ENCODE assay signal across 9 mouse cellular contexts in the genomic region with DNA sequence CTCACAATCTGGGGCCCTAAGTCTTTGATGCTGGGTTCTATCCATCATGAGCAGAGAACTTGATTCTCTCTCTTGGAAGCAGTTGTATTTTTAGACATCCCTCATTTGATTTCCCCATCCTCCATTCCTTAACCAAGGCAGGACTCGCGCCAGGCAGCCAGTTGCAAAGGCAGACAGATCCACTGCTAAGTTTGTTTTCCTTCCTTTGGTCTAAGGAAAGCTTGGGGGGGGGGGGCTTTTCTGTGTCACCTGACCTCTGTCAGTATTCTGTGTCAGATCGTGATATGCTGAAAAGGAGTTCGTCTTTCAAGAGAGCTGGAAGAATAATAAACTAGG. TPM values are rescaled to one million over a fixed set of nuclear protein-coding genes. Genes with fewer than 3 reads are reported as not detected.
DNase-seq lines count a peak whose midpoint lies in the region; ATAC-seq lines count a peak whose summit lies in the region.
"Had no signal": no experiment of that assay in that cellular context is flagged by ENCODE, and none has a peak within 500 bp of the region (broad histone marks: within the 10 kb centered on the region; RNA-seq: fewer than 3 reads in every experiment).

No protein-coding gene starts in this region.

- no peaks in the 10 kb centered on the region for H3K9me3 ChIP-seq in kidney, embryonic 16.5 days (ENCODE audit: low read length)
- no peaks in the 10 kb centered on the region for H3K9me3 ChIP-seq in forebrain, embryonic 15.5 days
- H3K9me3 ChIP-seq in midbrain, embryonic 14.5 days (ENCODE audit: control insufficient read depth, low read length) = no peaks in the 10 kb centered on the region

- no peaks in the 10 kb centered on the region for H3K36me3 ChIP-seq in kidney, embryonic 16.5 days (ENCODE audit: insufficient read depth, low read length)
- no peaks in the 10 kb centered on the region for H3K36me3 ChIP-seq in forebrain, embryonic 15.5 days
- no peaks in the 10 kb centered on the region for H3K36me3 ChIP-seq in midbrain, embryonic 14.5 days (ENCODE audit: control insufficient read depth, insufficient read depth, low read length)

- 7% methylated on average over 4 of the region's 4 CpGs for WGBS in kidney, embryonic 16.5 days
- 2% methylated on average over 4 of the region's 4 CpGs for WGBS in forebrain, embryonic 15.5 days
- 3% methylated on average over 4 of the region's 4 CpGs for WGBS in midbrain, embryonic 14.5 days

- no peak for DNase-seq in kidney, adult 11 months
- DNase-seq in midbrain, embryonic 14.5 days = peak; percentile 60
- DNase-seq in frontal cortex, postnatal 36 days (ENCODE audit: low spot score in 2 of 2) = no peak
- DNase-seq in spleen, adult 18-20 months = no peak
- no peak for DNase-seq in testis, postnatal 10 days (ENCODE audit: low spot score)

- peak overlapping the region; percentile 53; the same call in 1 of the 2 replicates for H3K9ac ChIP-seq in kidney, embryonic 16.5 days (replicated peaks; ENCODE audit: low read length)
- H3K9ac ChIP-seq in forebrain, embryonic 15.5 days (replicated peaks) = peak overlapping the region; percentile 67
- peak overlapping the region; percentile 70 for H3K9ac ChIP-seq in midbrain, embryonic 14.5 days (replicated peaks; ENCODE audit: low read length)

- H3K4me2 ChIP-seq in kidney, embryonic 16.5 days (replicated peaks; ENCODE audit: low read depth, low read length) = peak overlapping the region; percentile 91
- peak overlapping the region; percentile 74 for H3K4me2 ChIP-seq in forebrain, embryonic 15.5 days (replicated peaks)
- H3K4me2 ChIP-seq in midbrain, embryonic 14.5 days (ENCODE audit: low read length) = peak overlapping the region; percentile 67

- H3K4me3 ChIP-seq in kidney, embryonic 16.5 days (ENCODE audit: low read length) = peak overlapping the region; percentile 59
- peak overlapping the region; percentile 38; the same call in 1 of the 2 replicates for H3K4me3 ChIP-seq in brown adipose tissue, adult 24 weeks (ENCODE audit: insufficient read depth, low read depth, low read length)
- H3K4me3 ChIP-seq in forebrain, embryonic 15.5 days = peak overlapping the region; percentile 64
- peak overlapping the region; percentile 68 for H3K4me3 ChIP-seq in midbrain, embryonic 14.5 days (replicated peaks; ENCODE audit: low read depth, low read length)

- peaks cover 71% of the 10 kb centered on the region for H3K27me3 ChIP-seq in kidney, embryonic 16.5 days (ENCODE audit: insufficient read depth, low read length)
- peaks cover 18% of the 10 kb centered on the region for H3K27me3 ChIP-seq in forebrain, embryonic 15.5 days
- peaks cover 20% of the 10 kb centered on the region for H3K27me3 ChIP-seq in midbrain, embryonic 14.5 days (ENCODE audit: control insufficient read depth, insufficient read depth, low read length)

- no peak for ATAC-seq in kidney, embryonic 16.5 days (ENCODE audit: low FRiP score, low TSS enrichment)
- no peak for ATAC-seq in forebrain, embryonic 15.5 days (replicated peaks)
- no peak for ATAC-seq in midbrain, embryonic 14.5 days (ENCODE audit: low FRiP score, low TSS enrichment)

- no peak overlapping the region for H3K27ac ChIP-seq in kidney, embryonic 16.5 days (ENCODE audit: low read length)
- H3K27ac ChIP-seq in brown adipose tissue, adult 24 weeks (replicated peaks; ENCODE audit: low read depth, low read length) = no peak overlapping the region
- peak overlapping the region; percentile 49 for H3K27ac ChIP-seq in forebrain, embryonic 15.5 days (replicated peaks)
- H3K27ac ChIP-seq in midbrain, embryonic 14.5 days (replicated peaks; ENCODE audit: low read depth, low read length) = peak overlapping the region; percentile 49; the same call in 1 of the 2 replicates
- H3K27ac ChIP-seq: macrophage had no signal

- peaks cover 30% of the 10 kb centered on the region for H3K4me1 ChIP-seq in kidney, embryonic 16.5 days (ENCODE audit: insufficient read depth, low read length)
- H3K4me1 ChIP-seq in brown adipose tissue, adult 24 weeks (ENCODE audit: control insufficient read depth, insufficient read depth, insufficient read length, low read length) = no peaks in the 10 kb centered on the region
- H3K4me1 ChIP-seq in forebrain, embryonic 15.5 days = peaks cover 26% of the 10 kb centered on the region
- peaks cover 25% of the 10 kb centered on the region for H3K4me1 ChIP-seq in midbrain, embryonic 14.5 days (ENCODE audit: control insufficient read depth, insufficient read depth, low read length)

RNA-seq across cellular contexts. Expression of gene Tmem200c, which starts 11.4 kb away (rescaled TPM):
- polyA plus RNA-seq in kidney, embryonic 16.5 days (2015; fragmentation: Nextera tagmentation; extraction: Ambion mirVana) = 0.41 and 0.52 TPM in 2 replicates
- not detected in 2 replicates for polyA plus RNA-seq in brown adipose tissue, adult 24 weeks (2012; ENCODE audit: insufficient read depth, insufficient read length, missing spikeins)
- polyA plus RNA-seq in forebrain, embryonic 15.5 days (2015; fragmentation: Nextera tagmentation; extraction: Ambion mirVana) = 2.3 and 2.8 TPM in 2 replicates
- polyA plus RNA-seq in midbrain, embryonic 14.5 days (2014; fragmentation: Nextera tagmentation; extraction: Ambion mirVana) = 4.0 and 4.2 TPM in 2 replicates
- polyA plus RNA-seq: macrophage had no signal

Comparison
In these comparisons a context has a peak if more than half of its experiments do, and no peak if none do; other contexts are left out.
1. H3K27ac ChIP-seq: peak in forebrain, embryonic 15.5 days (single experiment) and midbrain, embryonic 14.5 days (single experiment); none in kidney, embryonic 16.5 days (single experiment) and brown adipose tissue, adult 24 weeks (single experiment).
2. Peak in every context shown above with its lines, with median percentiles within 50 percentile points of each other: H3K4me2 ChIP-seq, H3K4me3 ChIP-seq and H3K9ac ChIP-seq.